Mouse (Mus musculus) MEL (cell line): ENCODE data around the gene Castor1. TPM values are rescaled to one million over a fixed set of nuclear protein-coding genes. Genes with fewer than 3 reads are reported as not detected.
A peak's percentile ranks its signal among the peaks of the same experiment; 100 is the strongest.

Experiments
- DNase-seq: peaks from one replicate; pipeline ENCODE4 v3.0.0; 2011; ENCODE audit warnings: low read depth, low spot score
- H3K27ac ChIP-seq: 2 replicates; pipeline ENCODE4 v1.5.1; 2012; ENCODE audit warnings: low read depth, mild to moderate bottlenecking, control low read depth, low read length, moderate library complexity; ENCODE audit not compliant: control insufficient read depth
- H3K27me3 ChIP-seq, 2 experiments: fragments of 150-350 bp in 1 of 2; sonication (generic) in 1 of 2; 2 replicates each; pipeline ENCODE4 v1.6.1; 2012; ENCODE audit warnings: low read length in 2 of 2, mild to moderate bottlenecking in 2 of 2, improper control_type of control experiment in 1 of 2, moderate library complexity in 1 of 2; ENCODE audit not compliant: insufficient read depth in 2 of 2, control insufficient read depth in 1 of 2
- H3K36me3 ChIP-seq, 2 experiments: 2 replicates each; pipeline ENCODE4 v1.6.1; 2012 to 2014; ENCODE audit warnings: low read length in 2 of 2, improper control_type of control experiment in 1 of 2, inconsistent platforms in 1 of 2, mild to moderate bottlenecking in 1 of 2; ENCODE audit not compliant: insufficient read depth in 2 of 2, control insufficient read depth in 1 of 2
- H3K4me1 ChIP-seq, 2 experiments: fragments of 150-350 bp in 1 of 2; sonication (generic) in 1 of 2; 2 replicates each; pipeline ENCODE4 v1.6.1; 2012; ENCODE audit warnings: low read length in 2 of 2, improper control_type of control experiment in 1 of 2, mild to moderate bottlenecking in 1 of 2; ENCODE audit not compliant: insufficient read depth in 2 of 2, control insufficient read depth in 1 of 2
- H3K4me3 ChIP-seq, 2 experiments: fragments of 150-350 bp in 1 of 2; sonication (generic) in 1 of 2; 2 replicates each; pipeline ENCODE4 v1.5.1; 2012; ENCODE audit warnings: low read depth in 2 of 2, low read length in 2 of 2, mild to moderate bottlenecking in 2 of 2, moderate library complexity in 2 of 2, control low read depth in 1 of 2, improper control_type of control experiment in 1 of 2; ENCODE audit not compliant: control insufficient read depth in 1 of 2, insufficient read depth in 1 of 2
- H3K79me2 ChIP-seq: 2 replicates; pipeline ENCODE4 v1.6.1; 2012; ENCODE audit warnings: mild to moderate bottlenecking, low read length, moderate library complexity; ENCODE audit not compliant: control insufficient read depth, poor library complexity, insufficient read depth
- H3K9ac ChIP-seq: 2 replicates; pipeline ENCODE4 v1.6.1; 2012; ENCODE audit warnings: low read depth, mild to moderate bottlenecking, control low read depth, low read length, moderate library complexity; ENCODE audit not compliant: control insufficient read depth, poor library complexity, severe bottlenecking
- H3K9me3 ChIP-seq: fragments of 150-350 bp; sonication (generic); replicated peaks from 2 replicates; pipeline ENCODE4 v1.6.1; 2012; ENCODE audit warnings: mild to moderate bottlenecking, low read length, improper control_type of control experiment, moderate library complexity; ENCODE audit not compliant: insufficient read depth
- BHLHE40 ChIP-seq: IDR thresholded peaks from 2 replicates; pipeline ENCODE4 v1.6.1; 2012; ENCODE audit warnings: low read depth, mild to moderate bottlenecking, inconsistent platforms, low read length, improper control_type of control experiment, borderline replicate concordance
- CHD2 ChIP-seq: IDR thresholded peaks from 2 replicates; pipeline ENCODE4 v1.6.1; 2011; ENCODE audit warnings: low read length, improper control_type of control experiment
- ELF1 ChIP-seq: IDR thresholded peaks from 2 replicates; pipeline ENCODE4 v1.6.1; 2014; ENCODE audit warnings: low read depth, mild to moderate bottlenecking, inconsistent platforms, low read length, improper control_type of control experiment, moderate library complexity
- ETS1 ChIP-seq: IDR thresholded peaks from 2 replicates; pipeline ENCODE4 v1.6.1; 2012; ENCODE audit warnings: low read depth, mild to moderate bottlenecking, inconsistent platforms, low read length, improper control_type of control experiment, moderate library complexity
- GABPA ChIP-seq: IDR thresholded peaks from 2 replicates; pipeline ENCODE4 v1.6.1; 2012; ENCODE audit warnings: low read depth, mild to moderate bottlenecking, inconsistent platforms, low read length, improper control_type of control experiment, moderate library complexity
- HCFC1 ChIP-seq: IDR thresholded peaks from 2 replicates; pipeline ENCODE4 v1.6.1; 2012; ENCODE audit warnings: low read depth, mild to moderate bottlenecking, inconsistent platforms, low read length, improper control_type of control experiment, moderate library complexity
- KAT2A ChIP-seq: conservative IDR thresholded peaks from 2 replicates; pipeline ENCODE4 v1.6.1; 2012; ENCODE audit warnings: low read depth, low read length, improper control_type of control experiment, inconsistent platforms
- MAFK ChIP-seq: IDR thresholded peaks from 2 replicates; pipeline ENCODE4 v1.6.1; 2011; ENCODE audit warnings: low read depth, mild to moderate bottlenecking, low read length, improper control_type of control experiment, borderline replicate concordance
- MAX ChIP-seq: IDR thresholded peaks from 2 replicates; pipeline ENCODE4 v1.6.1; 2011; ENCODE audit warnings: low read length, improper control_type of control experiment
- MXI1 ChIP-seq: IDR thresholded peaks from 2 replicates; pipeline ENCODE4 v1.6.1; 2011; ENCODE audit warnings: mild to moderate bottlenecking, low read depth, low read length, improper control_type of control experiment
- MYC ChIP-seq: IDR thresholded peaks from 2 replicates; pipeline ENCODE4 v1.6.1; 2011; ENCODE audit warnings: low read depth, mild to moderate bottlenecking, low read length, improper control_type of control experiment, moderate library complexity
- NELFE ChIP-seq: IDR thresholded peaks from 2 replicates; pipeline ENCODE4 v1.6.1; 2011; ENCODE audit warnings: low read depth, low read length, improper control_type of control experiment
- NRF1 ChIP-seq: IDR thresholded peaks from 2 replicates; pipeline ENCODE4 v1.6.1; 2014; ENCODE audit warnings: low read depth, mild to moderate bottlenecking, inconsistent platforms, low read length, improper control_type of control experiment, moderate library complexity; ENCODE audit not compliant: poor library complexity, insufficient read depth, severe bottlenecking
- POLR2A ChIP-seq, 2 experiments: IDR thresholded peaks; 2 replicates each; pipeline ENCODE4 v1.6.1; 2011 to 2012; ENCODE audit warnings: low read length in 2 of 2, mild to moderate bottlenecking in 2 of 2, control low read depth in 1 of 2, improper control_type of control experiment in 1 of 2, low read depth in 1 of 2, moderate library complexity in 1 of 2; ENCODE audit not compliant: control insufficient read depth in 1 of 2, insufficient read depth in 1 of 2, poor library complexity in 1 of 2
- POLR2AphosphoS2 ChIP-seq: IDR thresholded peaks from 2 replicates; pipeline ENCODE4 v1.6.1; 2011; ENCODE audit warnings: low read length, improper control_type of control experiment
- POLR2AphosphoS5 ChIP-seq: IDR thresholded peaks from 2 replicates; pipeline ENCODE4 v1.6.1; 2012; ENCODE audit warnings: low read depth, borderline replicate concordance, mild to moderate bottlenecking, inconsistent platforms, low read length, moderate library complexity, mixed read lengths
- RCOR1 ChIP-seq: IDR thresholded peaks from 2 replicates; pipeline ENCODE4 v1.6.1; 2012; ENCODE audit warnings: low read depth, mild to moderate bottlenecking, inconsistent platforms, low read length, improper control_type of control experiment
- SMC3 ChIP-seq: IDR thresholded peaks from 2 replicates; pipeline ENCODE4 v1.6.1; 2011; ENCODE audit warnings: low read depth, low read length, improper control_type of control experiment
- TBP ChIP-seq: IDR thresholded peaks from 2 replicates; pipeline ENCODE4 v1.8.0; 2011; ENCODE audit warnings: low read depth, low read length, improper control_type of control experiment
- USF1 ChIP-seq: IDR thresholded peaks from 2 replicates; pipeline ENCODE4 v1.6.1; 2014; ENCODE audit warnings: low read depth, mild to moderate bottlenecking, inconsistent platforms, low read length, improper control_type of control experiment, moderate library complexity
- USF2 ChIP-seq, 2 experiments: IDR thresholded peaks; 2 replicates each; pipeline ENCODE4 v1.6.1; 2011 to 2012; ENCODE audit warnings: improper control_type of control experiment in 2 of 2, low read length in 2 of 2, borderline replicate concordance in 1 of 2, inconsistent platforms in 1 of 2, low read depth in 1 of 2, mild to moderate bottlenecking in 1 of 2; ENCODE audit not compliant: insufficient read depth in 1 of 2
- ZC3H11A ChIP-seq: IDR thresholded peaks from 2 replicates; pipeline ENCODE4 v1.6.1; 2012; ENCODE audit warnings: low read depth, mild to moderate bottlenecking, inconsistent platforms, low read length, improper control_type of control experiment
- ZKSCAN1 ChIP-seq: IDR thresholded peaks from 2 replicates; pipeline ENCODE4 v1.6.1; 2012; ENCODE audit warnings: low read depth, mild to moderate bottlenecking, inconsistent platforms, low read length, improper control_type of control experiment, moderate library complexity
- ZMIZ1 ChIP-seq: IDR thresholded peaks from 2 replicates; pipeline ENCODE4 v1.6.1; 2012; ENCODE audit warnings: low read depth, mild to moderate bottlenecking, inconsistent platforms, low read length, improper control_type of control experiment, moderate library complexity
- ZNF384 ChIP-seq: IDR thresholded peaks from 2 replicates; pipeline ENCODE4 v1.6.1; 2012; ENCODE audit warnings: low read depth, mild to moderate bottlenecking, inconsistent platforms, low read length, improper control_type of control experiment
- polyA plus RNA-seq, 2 experiments: library from polyadenylated mRNA; stranded (reverse) in 1 of 2; unstranded in 1 of 2; fragments of >175 nt in 1 of 2; fragments of >200 nt in 1 of 2; gene quantifications; 2 replicates each; pipeline versions ENCODE4 v1.2.1 to v1.2.4; 2012; ENCODE audit warnings: low replicate concordance in 2 of 2, low read depth in 1 of 2; ENCODE audit not compliant: insufficient read length in 2 of 2, insufficient read depth in 1 of 2, missing spikeins in 1 of 2
- total RNA-seq: library from RNA; depleted of rRNA; stranded (reverse); fragments of 300-350 nt; gene quantifications from 2 replicates; pipeline ENCODE4 v1.2.3, GENCODE M21; 2012

The Castor1 gene
- total and polyA plus RNA-seq, 3 experiments, result 6.6 to 11.8 TPM; not detected in 1

- peaks cover 0 to 66% of the 10 kb centered on the region in 2 experiments; a peak in 2 of 4 replicates for H3K36me3 ChIP-seq
- H3K27ac ChIP-seq, result no peak overlapping the region
- H3K4me3 ChIP-seq, result no peak overlapping the region
- no peaks in the 10 kb centered on the region for H3K4me1 ChIP-seq
- H3K79me2 ChIP-seq, result no peaks in the 10 kb centered on the region
- no peaks in the 10 kb centered on the region for H3K9me3 ChIP-seq
- no peak for TF ChIP-seq ETS1
- TF ChIP-seq SMC3, result no peak
- TF ChIP-seq CHD2, result no peak
- TF ChIP-seq MAX, result no peak
- no peak for TF ChIP-seq USF1
- TF ChIP-seq HCFC1, result no peak
- TF ChIP-seq POLR2AphosphoS2, result no peak
- TF ChIP-seq ZC3H11A, result no peak
- TF ChIP-seq POLR2A (IDR thresholded peaks at IDR 0.05; ENCODE audit: control insufficient read depth in 1 of 2, insufficient read depth in 1 of 2, low read depth in 1 of 2, low read length in 2 of 2, poor library complexity in 1 of 2), result no peak
- TF ChIP-seq KAT2A, result no peak
- no peak for TF ChIP-seq MYC
- no peak for TF ChIP-seq ELF1
- TF ChIP-seq MXI1, result no peak
- TF ChIP-seq POLR2AphosphoS5, result no peak
- no peak for DNase-seq
- no peaks in the 10 kb centered on the region for H3K27me3 ChIP-seq
- H3K9ac ChIP-seq, result no peak overlapping the region
Observed at GRCm38 (mm10) chr11:4177716-4178115, 40.3 kb upstream of the Castor1 start.

- Histone ChIP-seq H3K36me3 (peaks cover 7 to 43% of the 10 kb centered on the region in 2 experiments; a peak in 3 of 4 replicates), H3K4me1 (peaks cover 0 to 2% of the 10 kb centered on the region in 2 experiments; a peak in 1 of 4 replicates)
Observed at GRCm38 (mm10) chr11:4182061-4182460, 36.0 kb upstream of the Castor1 start.

GRCm38 (mm10) chr11:4183511-4183910, 34.5 kb upstream of the Castor1 start:
- Histone ChIP-seq H3K9ac (no peak overlapping the region), H3K36me3 (peaks cover 11 to 35% of the 10 kb centered on the region in 2 experiments), H3K27me3 (no peaks in the 10 kb centered on the region), H3K4me1 (peaks cover 0 to 10% of the 10 kb centered on the region in 2 experiments; a peak in 3 of 4 replicates), H3K79me2 (peaks cover 8% of the 10 kb centered on the region), H3K27ac (no peak overlapping the region), H3K4me3 (no peak overlapping the region), H3K9me3 (no peaks in the 10 kb centered on the region)
- TF ChIP-seq NRF1 (no peak), TBP (no peak), USF1 (no peak), ZKSCAN1 (no peak), ZMIZ1 (no peak), POLR2AphosphoS5 (no peak), POLR2AphosphoS2 (peak; percentile 16; the same call in 1 of the 2 replicates), BHLHE40 (no peak), MYC (0 out of 2 replicates have a peak, but pooled peaks have one; percentile 31), GABPA (no peak), ZNF384 (peak; percentile 84)
- DNase-seq, result no peak

More at GRCm38 (mm10) chr11:4182061-4182460, 36.0 kb upstream of the Castor1 start:
- Histone ChIP-seq H3K79me2 (peaks cover 3% of the 10 kb centered on the region; the same call in 1 of the 2 replicates), H3K4me3 (no peak overlapping the region), H3K9ac (no peak overlapping the region), H3K27me3 (no peaks in the 10 kb centered on the region), H3K27ac (no peak overlapping the region), H3K9me3 (no peaks in the 10 kb centered on the region)
- DNase-seq, result no peak
- TF ChIP-seq MAFK (no peak), NELFE (no peak), USF2 (IDR thresholded peaks at IDR 0.05; ENCODE audit: borderline replicate concordance in 1 of 2, insufficient read depth in 1 of 2, low read depth in 1 of 2, low read length in 2 of 2) (no peak), CHD2 (no peak), RCOR1 (no peak)
